18 mouse cellular contexts compared by ENCODE assay signal in genomic region chr11:68987365-68987882, GRCm38 (mm10). TPM values are rescaled to one million over a fixed set of nuclear protein-coding genes. Genes with fewer than 3 reads are reported as not detected.
DNase-seq lines count a peak whose midpoint lies in the region; ATAC-seq and TF ChIP-seq lines count a peak whose summit lies in the region.
"Had no signal": no experiment of that assay in that cellular context is flagged by ENCODE, and none has a peak within 500 bp of the region (broad histone marks: within the 10 kb centered on the region; RNA-seq: fewer than 3 reads in every experiment).

No protein-coding gene starts in this region.

- H3K9ac ChIP-seq in hindbrain, postnatal 0 days (replicated peaks; ENCODE audit: low read length), result no peak overlapping the region
- no peak overlapping the region for H3K9ac ChIP-seq in hindbrain, embryonic 14.5 days
- H3K9ac ChIP-seq in midbrain, postnatal 0 days (replicated peaks; ENCODE audit: low read length, poor library complexity, severe bottlenecking), result no peak overlapping the region
- no peak overlapping the region for H3K9ac ChIP-seq in midbrain, embryonic 15.5 days
- H3K9ac ChIP-seq: embryonic facial prominence, embryonic 13.5 days; forebrain, embryonic 12.5 days; intestine, embryonic 15.5 days had no signal

- H3K36me3 ChIP-seq in hindbrain, postnatal 0 days (ENCODE audit: insufficient read depth, low read length), result peaks cover 37% of the 10 kb centered on the region
- peaks cover 67% of the 10 kb centered on the region for H3K36me3 ChIP-seq in hindbrain, embryonic 14.5 days (replicated peaks; ENCODE audit: control insufficient read depth, insufficient read depth)
- H3K36me3 ChIP-seq in midbrain, postnatal 0 days (ENCODE audit: insufficient read depth, low read length), result peaks cover 42% of the 10 kb centered on the region
- H3K36me3 ChIP-seq in midbrain, embryonic 15.5 days (replicated peaks), result peaks cover 39% of the 10 kb centered on the region

- H3K27me3 ChIP-seq in hindbrain, postnatal 0 days (ENCODE audit: insufficient read depth, low read length), result no peaks in the 10 kb centered on the region
- H3K27me3 ChIP-seq in hindbrain, embryonic 14.5 days (ENCODE audit: control insufficient read depth, insufficient read depth, low read length), result no peaks in the 10 kb centered on the region
- H3K27me3 ChIP-seq in midbrain, postnatal 0 days (ENCODE audit: insufficient read depth, low read length), result no peaks in the 10 kb centered on the region
- H3K27me3 ChIP-seq in midbrain, embryonic 15.5 days (replicated peaks), result no peaks in the 10 kb centered on the region
- H3K27me3 ChIP-seq: embryonic facial prominence, embryonic 13.5 days; forebrain, embryonic 12.5 days; intestine, embryonic 15.5 days had no signal

- H3K4me1 ChIP-seq in hindbrain, postnatal 0 days (ENCODE audit: insufficient read depth, low read length), result no peaks in the 10 kb centered on the region
- no peaks in the 10 kb centered on the region for H3K4me1 ChIP-seq in hindbrain, embryonic 14.5 days (replicated peaks; ENCODE audit: control insufficient read depth, insufficient read depth, low read length)
- no peaks in the 10 kb centered on the region for H3K4me1 ChIP-seq in midbrain, postnatal 0 days (ENCODE audit: insufficient read depth, low read length)
- H3K4me1 ChIP-seq in midbrain, embryonic 15.5 days, result no peaks in the 10 kb centered on the region
- H3K4me1 ChIP-seq: embryonic facial prominence, embryonic 13.5 days; forebrain, embryonic 12.5 days; intestine, embryonic 15.5 days had no signal

- peak; percentile 78 for ATAC-seq in hindbrain, postnatal 0 days
- no peak for ATAC-seq in hindbrain, embryonic 14.5 days (ENCODE audit: low FRiP score)
- no peak for ATAC-seq in midbrain, postnatal 0 days (ENCODE audit: low FRiP score)
- no peak for ATAC-seq in midbrain, embryonic 15.5 days (replicated peaks)
- ATAC-seq: forebrain, embryonic 16.5 days; intestine, embryonic 15.5 days had no signal

- no peaks in the 10 kb centered on the region for H3K9me3 ChIP-seq in hindbrain, postnatal 0 days (ENCODE audit: low read length)
- no peaks in the 10 kb centered on the region for H3K9me3 ChIP-seq in hindbrain, embryonic 14.5 days (ENCODE audit: control insufficient read depth, low read length)
- H3K9me3 ChIP-seq in midbrain, postnatal 0 days (ENCODE audit: low read length), result no peaks in the 10 kb centered on the region
- H3K9me3 ChIP-seq in midbrain, embryonic 15.5 days, result no peaks in the 10 kb centered on the region
- H3K9me3 ChIP-seq: embryonic facial prominence, embryonic 13.5 days; forebrain, embryonic 12.5 days; heart, embryonic 10.5 days; intestine, embryonic 15.5 days had no signal

- 69% methylated on average over 11 of the region's 11 CpGs for WGBS in hindbrain, postnatal 0 days
- WGBS in hindbrain, embryonic 14.5 days, result 79% methylated on average over 11 of the region's 11 CpGs
- WGBS in midbrain, postnatal 0 days, result 79% methylated on average over 11 of the region's 11 CpGs
- 85% methylated on average over 11 of the region's 11 CpGs for WGBS in midbrain, embryonic 15.5 days

- DNase-seq in cerebellum, postnatal 14 days, result peak; percentile 61 to 72
- DNase-seq in cerebellum, adult 9-10 months, result no peak
- peak; percentile 65 for DNase-seq in hindbrain, postnatal 0 days (ENCODE audit: low spot score)
- DNase-seq in hindbrain, embryonic 14.5 days (ENCODE audit: low spot score), result no peak
- DNase-seq in midbrain, postnatal 0 days (ENCODE audit: low spot score), result peak; percentile 63
- DNase-seq: adrenal gland, adult 2 months; adrenal gland, postnatal 25 days; gastrocnemius, postnatal 10 days; heart, adult 18-20 months; heart, postnatal 10 days; heart, postnatal 4 days; kidney, adult 18-20 months had no signal

- H3K27ac ChIP-seq in hindbrain, postnatal 0 days, result peak overlapping the region; percentile 48; the same call in 1 of the 2 replicates
- H3K27ac ChIP-seq in hindbrain, embryonic 14.5 days, result no peak overlapping the region
- no peak overlapping the region for H3K27ac ChIP-seq in midbrain, postnatal 0 days (ENCODE audit: low read depth, low read length)
- no peak overlapping the region for H3K27ac ChIP-seq in midbrain, embryonic 15.5 days
- H3K27ac ChIP-seq: embryonic facial prominence, embryonic 13.5 days; forebrain, embryonic 12.5 days; heart, embryonic 10.5 days; intestine, embryonic 15.5 days had no signal

- no peak overlapping the region for H3K4me2 ChIP-seq in hindbrain, postnatal 0 days (ENCODE audit: low read depth, low read length)
- no peak overlapping the region for H3K4me2 ChIP-seq in hindbrain, embryonic 14.5 days (replicated peaks)
- no peak overlapping the region for H3K4me2 ChIP-seq in midbrain, postnatal 0 days (ENCODE audit: low read depth, low read length, poor library complexity, severe bottlenecking)
- H3K4me2 ChIP-seq in midbrain, embryonic 15.5 days, result no peak overlapping the region
- H3K4me2 ChIP-seq: embryonic facial prominence, embryonic 13.5 days; forebrain, embryonic 12.5 days; intestine, embryonic 15.5 days had no signal

- no peak overlapping the region for H3K4me3 ChIP-seq in hindbrain, postnatal 0 days (ENCODE audit: low read length)
- H3K4me3 ChIP-seq in hindbrain, embryonic 14.5 days (replicated peaks; ENCODE audit: low read length), result no peak overlapping the region
- H3K4me3 ChIP-seq in midbrain, postnatal 0 days (ENCODE audit: low read depth, low read length), result no peak overlapping the region
- H3K4me3 ChIP-seq in midbrain, embryonic 15.5 days, result no peak overlapping the region
- H3K4me3 ChIP-seq: embryonic facial prominence, embryonic 13.5 days; forebrain, embryonic 12.5 days; heart, embryonic 10.5 days; intestine, embryonic 15.5 days had no signal

- no peak for TF ChIP-seq CTCF in hindbrain, postnatal 0 days (IDR thresholded peaks at IDR 0.05; ENCODE audit: low read depth)
- TF ChIP-seq CTCF in midbrain, postnatal 0 days (IDR thresholded peaks at IDR 0.05), result no peak

RNA-seq across cellular contexts. Expression of gene Rangrf, which starts 12.4 kb away (rescaled TPM):
- 40.4 and 51.6 TPM in 2 replicates for total RNA-seq in hindbrain, postnatal 0 days (2014; rRNA removed)
- polyA plus RNA-seq in hindbrain, postnatal 0 days (2015; fragmentation: Nextera tagmentation; extraction: Ambion mirVana), result 31.2 and 34.6 TPM in 2 replicates
- 26.2 and 32.3 TPM in 2 replicates for polyA plus RNA-seq in hindbrain, embryonic 14.5 days (2014; fragmentation: Nextera tagmentation; extraction: Ambion mirVana)
- total RNA-seq in midbrain, postnatal 0 days (2014; rRNA removed), result 12.0 and 25.0 TPM in 2 replicates
- polyA plus RNA-seq in midbrain, postnatal 0 days (2015; fragmentation: Nextera tagmentation; extraction: Ambion mirVana), result 18.9 and 20.2 TPM in 2 replicates
- polyA plus RNA-seq in midbrain, embryonic 15.5 days (2015; fragmentation: Nextera tagmentation; extraction: Ambion mirVana), result 22.0 and 22.7 TPM in 2 replicates

RNA-seq across cellular contexts. Expression of gene Slc25a35, which starts 19.5 kb away (rescaled TPM):
- 1.6 and 2.0 TPM in 2 replicates for total RNA-seq in hindbrain, postnatal 0 days (2014; rRNA removed)
- polyA plus RNA-seq in hindbrain, postnatal 0 days (2015; fragmentation: Nextera tagmentation; extraction: Ambion mirVana), result 2.3 TPM in 2 replicates
- polyA plus RNA-seq in hindbrain, embryonic 14.5 days (2014; fragmentation: Nextera tagmentation; extraction: Ambion mirVana), result 2.0 and 2.3 TPM in 2 replicates
- 0.93 and 1.4 TPM in 2 replicates for total RNA-seq in midbrain, postnatal 0 days (2014; rRNA removed)
- 1.5 and 2.0 TPM in 2 replicates for polyA plus RNA-seq in midbrain, postnatal 0 days (2015; fragmentation: Nextera tagmentation; extraction: Ambion mirVana)
- 1.3 and 1.6 TPM in 2 replicates for polyA plus RNA-seq in midbrain, embryonic 15.5 days (2015; fragmentation: Nextera tagmentation; extraction: Ambion mirVana)

RNA-seq across cellular contexts. Expression of gene Pfas, which starts 20.8 kb away (rescaled TPM):
- total RNA-seq in hindbrain, postnatal 0 days (2014; rRNA removed), result 31.3 and 35.2 TPM in 2 replicates
- 14.7 and 17.8 TPM in 2 replicates for polyA plus RNA-seq in hindbrain, postnatal 0 days (2015; fragmentation: Nextera tagmentation; extraction: Ambion mirVana)
- 12.7 and 15.3 TPM in 2 replicates for polyA plus RNA-seq in hindbrain, embryonic 14.5 days (2014; fragmentation: Nextera tagmentation; extraction: Ambion mirVana)
- total RNA-seq in midbrain, postnatal 0 days (2014; rRNA removed), result 28.3 and 28.7 TPM in 2 replicates
- 13.9 and 14.1 TPM in 2 replicates for polyA plus RNA-seq in midbrain, postnatal 0 days (2015; fragmentation: Nextera tagmentation; extraction: Ambion mirVana)
- 16.9 and 18.7 TPM in 2 replicates for polyA plus RNA-seq in midbrain, embryonic 15.5 days (2015; fragmentation: Nextera tagmentation; extraction: Ambion mirVana)

RNA-seq across cellular contexts. Expression of gene Ctc1, which starts 28.3 kb away (rescaled TPM):
- total RNA-seq in hindbrain, postnatal 0 days (2014; rRNA removed), result 84.8 and 85.7 TPM in 2 replicates
- polyA plus RNA-seq in hindbrain, postnatal 0 days (2015; fragmentation: Nextera tagmentation; extraction: Ambion mirVana), result 42.8 and 45.7 TPM in 2 replicates
- 54.4 and 58.9 TPM in 2 replicates for polyA plus RNA-seq in hindbrain, embryonic 14.5 days (2014; fragmentation: Nextera tagmentation; extraction: Ambion mirVana)
- total RNA-seq in midbrain, postnatal 0 days (2014; rRNA removed), result 60.0 and 67.7 TPM in 2 replicates
- 46.8 and 53.4 TPM in 2 replicates for polyA plus RNA-seq in midbrain, postnatal 0 days (2015; fragmentation: Nextera tagmentation; extraction: Ambion mirVana)
- polyA plus RNA-seq in midbrain, embryonic 15.5 days (2015; fragmentation: Nextera tagmentation; extraction: Ambion mirVana), result 67.0 and 73.5 TPM in 2 replicates

RNA-seq across cellular contexts. Expression of gene Arhgef15, which starts 30.1 kb away (rescaled TPM):
- 21.2 and 45.2 TPM in 2 replicates for total RNA-seq in hindbrain, postnatal 0 days (2014; rRNA removed)
- 25.7 and 27.5 TPM in 2 replicates for polyA plus RNA-seq in hindbrain, postnatal 0 days (2015; fragmentation: Nextera tagmentation; extraction: Ambion mirVana)
- 20.1 and 23.4 TPM in 2 replicates for polyA plus RNA-seq in hindbrain, embryonic 14.5 days (2014; fragmentation: Nextera tagmentation; extraction: Ambion mirVana)
- 23.3 and 50.8 TPM in 2 replicates for total RNA-seq in midbrain, postnatal 0 days (2014; rRNA removed)
- 27.6 and 34.3 TPM in 2 replicates for polyA plus RNA-seq in midbrain, postnatal 0 days (2015; fragmentation: Nextera tagmentation; extraction: Ambion mirVana)
- polyA plus RNA-seq in midbrain, embryonic 15.5 days (2015; fragmentation: Nextera tagmentation; extraction: Ambion mirVana), result 24.2 and 28.7 TPM in 2 replicates

Comparison
In these comparisons a context has a peak if more than half of its experiments do, and no peak if none do; other contexts are left out.
1. DNase-seq: peak in cerebellum, postnatal 14 days (2 of 2), hindbrain, postnatal 0 days (single experiment) and midbrain, postnatal 0 days (single experiment); none in cerebellum, adult 9-10 months (single experiment) and hindbrain, embryonic 14.5 days (single experiment).